Mouse (Mus musculus): ENCODE measurements around the gene Krt33a.

Gene Krt33a

DNA sequence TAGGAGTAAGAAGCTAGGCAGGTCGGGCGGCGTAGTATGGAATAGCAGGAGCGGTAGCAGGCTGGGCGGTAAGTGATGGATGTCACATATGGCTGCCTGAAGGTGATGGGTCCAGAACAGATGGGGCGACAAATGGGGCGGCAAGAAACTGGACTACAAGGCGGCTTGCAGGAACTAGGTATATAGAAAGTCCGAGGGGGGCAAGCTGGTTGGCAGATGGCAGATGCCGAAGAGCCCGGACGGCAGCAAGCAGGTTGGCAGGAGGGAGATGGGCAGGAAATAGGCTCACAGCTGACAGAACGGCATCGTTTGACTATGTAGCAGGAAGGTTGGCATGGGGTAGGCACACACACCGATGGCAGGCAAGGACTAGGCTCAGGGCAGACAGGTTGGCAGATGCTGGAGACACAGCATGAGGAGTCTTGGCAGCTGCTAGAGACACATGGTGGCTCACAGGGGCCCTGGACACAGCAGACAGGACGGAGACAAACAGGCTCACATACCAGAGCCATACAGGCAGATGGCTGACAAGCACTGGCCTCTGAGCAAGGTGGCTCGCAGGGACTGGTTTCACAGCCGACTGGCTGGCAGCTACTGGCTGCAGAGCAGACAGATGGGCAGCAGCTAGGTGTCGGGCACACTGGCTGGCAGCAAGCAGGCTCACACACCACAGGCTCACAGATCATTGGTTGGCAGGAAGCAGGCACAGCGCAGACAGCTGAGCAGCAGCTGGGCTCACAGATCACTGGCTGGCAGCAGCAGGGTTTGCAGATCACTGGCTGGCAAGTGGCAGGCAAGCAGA lies 30.5 kb downstream of the Krt33a start:
- peak; percentile 84 to 86 for DNase-seq

DNA sequence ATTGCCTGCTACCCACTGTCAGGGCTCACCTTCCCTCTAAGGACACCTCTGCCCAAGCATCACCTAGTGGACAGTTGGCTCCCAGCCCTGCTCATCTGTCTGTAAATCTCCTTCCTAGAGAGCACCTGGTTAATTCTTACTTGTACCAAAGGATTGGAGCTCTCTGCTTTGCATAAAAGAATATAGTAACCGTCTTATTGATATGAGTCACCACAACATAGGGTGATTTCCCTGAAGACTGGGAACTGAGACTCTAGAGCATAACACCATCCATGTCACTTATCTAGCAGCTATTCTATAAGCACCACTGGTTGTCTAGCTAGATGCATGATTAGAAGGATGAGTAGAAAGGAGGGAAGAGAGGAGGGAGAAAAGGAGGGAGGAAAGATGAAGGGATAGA lies 32.6 kb downstream of the Krt33a start:
- no peak for DNase-seq

DNA sequence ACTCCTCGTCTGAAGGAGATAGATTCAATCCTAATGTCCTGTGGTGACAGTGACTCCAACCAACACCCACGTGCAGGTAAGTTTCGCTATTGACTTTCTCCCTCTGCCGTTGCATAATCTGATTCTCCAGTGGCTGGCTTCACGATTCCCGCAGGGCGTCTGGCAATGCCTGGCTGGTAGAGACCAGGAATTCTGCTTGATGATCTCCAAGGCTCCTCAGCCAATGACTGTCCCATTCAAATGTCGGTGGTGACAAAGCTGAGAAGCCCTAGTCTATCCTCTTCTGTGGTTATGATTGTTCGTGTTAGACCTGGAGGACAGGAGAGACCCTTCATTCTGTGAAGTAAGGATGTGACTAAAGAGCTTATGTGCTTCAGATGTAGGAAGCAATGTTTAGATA lies 33.3 kb downstream of the Krt33a start:
- no peak for DNase-seq

DNA sequence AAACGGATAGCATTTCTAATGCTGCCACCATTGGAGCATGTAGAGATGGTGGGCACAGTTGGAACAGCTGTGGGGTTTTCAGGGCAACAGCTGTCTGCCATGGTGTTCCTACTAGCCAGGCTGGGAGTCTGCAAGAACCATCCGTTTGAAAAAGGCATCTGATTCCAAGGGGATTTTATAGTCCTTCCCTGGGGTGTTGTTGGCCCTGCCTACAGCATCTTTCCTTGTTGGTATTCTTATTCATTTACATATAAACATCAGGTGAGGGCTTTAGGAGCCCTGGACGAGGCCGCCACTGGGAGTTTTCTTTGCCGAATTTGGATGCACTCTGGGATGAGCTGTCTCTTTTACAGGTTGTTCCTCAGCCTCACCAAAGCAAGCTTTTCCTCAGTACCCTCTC lies 37.1 kb downstream of the Krt33a start, which contains the start of gene Krtap29-1:
Krtap29-1 (minus strand) TSS at position 101 of the 400 bp plus-strand sequence.
- no peak for DNase-seq

DNA sequence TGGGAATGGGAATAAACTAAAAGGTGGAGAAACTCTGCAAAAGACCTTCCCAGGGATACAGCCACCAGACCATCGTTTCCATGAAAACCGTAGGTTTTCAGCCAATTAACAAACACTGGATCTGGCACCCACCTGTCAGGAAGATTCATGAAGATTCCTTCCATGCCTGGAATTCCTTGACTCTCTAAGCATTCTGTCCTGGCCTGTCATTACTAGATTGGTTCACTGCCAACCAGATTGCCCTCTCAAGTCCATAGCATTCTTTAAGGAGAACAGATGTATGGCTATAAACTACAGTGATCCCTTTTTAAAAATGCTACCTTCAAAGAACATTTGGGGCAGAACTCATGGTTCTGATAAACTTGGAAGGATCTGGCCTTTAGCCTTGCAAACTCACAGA lies 50.1 kb downstream of the Krt33a start:
- DNase-seq: no peak

DNA sequence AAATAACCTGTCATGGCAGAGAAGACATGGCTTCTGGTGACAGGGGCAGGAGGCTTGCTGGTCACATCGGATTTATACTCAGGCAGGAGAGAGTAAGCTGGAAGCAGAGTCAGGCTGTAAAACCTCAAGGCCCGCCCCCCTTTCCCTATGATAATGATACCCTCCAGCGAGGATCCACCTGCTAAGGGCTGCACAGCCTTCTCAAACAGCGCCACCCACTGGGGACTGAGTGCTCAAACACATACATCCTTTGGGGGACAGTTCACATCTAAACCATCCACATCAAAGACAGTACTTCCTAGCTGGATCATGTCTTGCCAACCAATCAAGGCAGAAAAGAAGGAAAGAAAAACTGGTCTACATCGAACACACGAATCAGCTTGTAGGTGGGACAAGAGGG lies 51.8 kb downstream of the Krt33a start:
- DNase-seq: no peak
